Mouse (Mus musculus): ENCODE data around the gene Atp13a1.

Gene Atp13a1

GRCm38 (mm10) chr8:69799946-69800345 is 9.0 kb downstream of the Atp13a1 start:
- DNase-seq (ENCODE audit: low spot score in 2 of 2) = no peak

- DNase-seq (ENCODE audit: low spot score in 2 of 2) = no peak
Observed at GRCm38 (mm10) chr8:69801796-69802195, 10.8 kb downstream of the Atp13a1 start.

- no peak for DNase-seq (ENCODE audit: low spot score in 2 of 2)
Observed at GRCm38 (mm10) chr8:69802216-69802615, 11.3 kb downstream of the Atp13a1 start.

GRCm38 (mm10) chr8:69803366-69803765 is 12.4 kb downstream of the Atp13a1 start:
- no peak for DNase-seq (ENCODE audit: low spot score in 2 of 2)

GRCm38 (mm10) chr8:69804537-69804936 is 13.6 kb downstream of the Atp13a1 start:
- DNase-seq (ENCODE audit: low spot score in 2 of 2) = no peak

- DNase-seq (ENCODE audit: low spot score in 2 of 2) = no peak
Observed at GRCm38 (mm10) chr8:69805086-69805485, 14.1 kb downstream of the Atp13a1 start.

GRCm38 (mm10) chr8:69805491-69805890 is 14.5 kb downstream of the Atp13a1 start:
- no peak for DNase-seq (ENCODE audit: low spot score in 2 of 2)

- DNase-seq (ENCODE audit: low spot score in 2 of 2) = no peak
Observed at GRCm38 (mm10) chr8:69807236-69807635, 16.3 kb downstream of the Atp13a1 start.

- DNase-seq (ENCODE audit: low spot score in 2 of 2) = peak; percentile 81 to 84
Observed at GRCm38 (mm10) chr8:69808094-69808863, 17.3 kb downstream of the Atp13a1 start, which contains the start of gene Gmip. Gmip (plus strand) TSS chr8:69808679.

- DNase-seq (ENCODE audit: low spot score in 2 of 2) = peak in 1 of 2 experiments; percentile 34
Observed at GRCm38 (mm10) chr8:69808864-69809403, 18.0 kb downstream of the Atp13a1 start.

- DNase-seq (ENCODE audit: low spot score in 2 of 2) = no peak
Observed at GRCm38 (mm10) chr8:69809820-69810219, 18.9 kb downstream of the Atp13a1 start.

GRCm38 (mm10) chr8:69814881-69815280 is 23.9 kb downstream of the Atp13a1 start:
- no peak for DNase-seq (ENCODE audit: low spot score in 2 of 2)

GRCm38 (mm10) chr8:69815396-69815795 is 24.4 kb downstream of the Atp13a1 start:
- DNase-seq (ENCODE audit: low spot score in 2 of 2) = no peak

GRCm38 (mm10) chr8:69820466-69820865 is 29.5 kb downstream of the Atp13a1 start:
- DNase-seq (ENCODE audit: low spot score in 2 of 2) = no peak

GRCm38 (mm10) chr8:69821971-69822385 is 31.0 kb downstream of the Atp13a1 start:
- DNase-seq (ENCODE audit: low spot score in 2 of 2) = no peak

- no peak for DNase-seq (ENCODE audit: low spot score in 2 of 2)
Observed at GRCm38 (mm10) chr8:69822386-69823191, 31.6 kb downstream of the Atp13a1 start, which contains the start of gene Lpar2. Lpar2 (plus strand) TSS chr8:69822429.

GRCm38 (mm10) chr8:69826371-69826770 is 35.4 kb downstream of the Atp13a1 start:
- DNase-seq (ENCODE audit: low spot score in 2 of 2) = no peak

GRCm38 (mm10) chr8:69832298-69832853 is 41.4 kb downstream of the Atp13a1 start, which contains the start of gene Pbx4:
Pbx4 (plus strand) TSS chr8:69832491.
- peak; percentile 82 to 85 for DNase-seq (ENCODE audit: low spot score in 2 of 2)

GRCm38 (mm10) chr8:69837057-69837682 is 46.2 kb downstream of the Atp13a1 start:
- no peak for DNase-seq (ENCODE audit: low spot score in 2 of 2)

- no peak for DNase-seq (ENCODE audit: low spot score in 2 of 2)
Observed at GRCm38 (mm10) chr8:69847167-69848065, 56.5 kb downstream of the Atp13a1 start.
